Mouse (Mus musculus) testis, postnatal 10 days (tissue): Measurements from ENCODE around the gene Midn.

Experiments
- DNase-seq: peaks from one replicate; pipeline ENCODE4 v3.0.0; 2021; ENCODE audit warnings: low spot score

Midn gene

DNA sequence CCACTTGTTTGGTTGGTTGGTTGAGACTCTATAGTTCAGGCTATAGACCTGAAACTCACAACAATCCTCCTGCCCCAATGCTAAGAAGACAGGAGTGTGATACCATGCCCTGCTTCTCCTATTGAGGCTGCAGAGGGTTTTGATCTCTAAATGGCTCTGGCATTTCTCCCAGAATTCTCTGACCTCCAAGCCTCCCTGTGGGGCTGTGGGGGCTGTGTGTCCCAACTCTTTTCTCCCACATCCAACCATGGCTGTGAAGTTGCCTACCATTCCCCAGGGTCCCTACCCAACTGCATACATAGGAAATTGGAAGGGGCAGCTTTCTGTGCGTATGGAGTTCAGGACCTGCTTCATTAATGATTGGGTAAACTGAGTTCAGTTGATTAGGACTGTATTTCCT is 48.1 kb downstream of the Midn start:
- no peak for DNase-seq

DNA sequence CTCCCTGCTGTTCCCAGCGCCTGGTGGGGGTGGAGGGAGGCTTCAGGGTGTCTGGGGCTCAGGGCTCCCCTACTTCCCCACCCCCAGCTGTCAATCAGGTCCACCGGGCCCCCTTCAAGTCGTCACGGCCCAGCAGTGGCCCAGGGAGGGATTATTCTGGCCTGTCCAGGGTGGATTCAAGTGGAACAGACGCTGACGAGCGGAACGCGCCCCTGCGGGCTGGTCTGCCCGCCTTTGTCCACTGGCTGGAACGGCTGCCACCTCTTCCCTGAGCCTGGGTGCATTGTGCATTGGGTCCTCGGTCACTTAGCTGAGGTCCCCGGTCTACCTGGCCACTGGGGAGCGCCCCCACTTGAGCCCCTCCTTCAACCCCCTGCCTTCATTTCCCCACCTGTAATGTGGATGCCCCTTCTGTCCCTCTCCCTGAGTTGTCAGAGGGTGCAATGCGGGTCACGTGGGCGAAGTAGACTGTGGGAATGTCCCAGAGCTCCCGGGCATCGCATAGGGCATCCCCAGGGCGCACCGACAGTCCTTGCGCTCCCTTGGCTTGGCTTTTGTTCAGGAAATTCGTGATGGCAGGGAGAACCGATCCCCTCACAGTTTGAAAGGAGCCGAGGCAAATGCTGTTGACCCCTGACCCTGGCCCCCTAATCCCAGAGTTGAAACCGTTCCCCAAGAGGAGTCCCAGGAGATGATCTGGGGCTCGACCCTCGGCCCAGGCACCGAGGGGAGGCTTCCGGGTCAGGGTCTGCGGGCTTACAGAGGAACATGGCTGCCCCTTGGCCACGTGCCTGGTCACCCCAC is 48.9 kb downstream of the Midn start:
- no peak for DNase-seq

- peak; percentile 84 for DNase-seq
These were observed 51.5 kb downstream of the Midn start for GRCm38 (mm10) chr10:80199440-80200008.

- no peak for DNase-seq
These were observed 52.4 kb downstream of the Midn start for GRCm38 (mm10) chr10:80200485-80200884.

- no peak for DNase-seq
These were observed 56.0 kb downstream of the Midn start for GRCm38 (mm10) chr10:80204055-80204454.

GRCm38 (mm10) chr10:80207201-80207600 is 59.1 kb downstream of the Midn start:
- DNase-seq, result no peak

- DNase-seq, result no peak
These were observed 59.6 kb downstream of the Midn start for GRCm38 (mm10) chr10:80207676-80208075.
